Mouse (Mus musculus) adrenal gland, adult 10 weeks (tissue): Measurements from ENCODE around the gene Ifna16. TPM values are rescaled to one million over a fixed set of nuclear protein-coding genes. Genes with fewer than 3 reads are reported as not detected.

Source experiments
- polyA plus RNA-seq: library from polyadenylated mRNA; stranded (reverse); fragments of 350-450 nt; fragmentation: Illumina TruSeq; extraction: RNeasy Lipid Tissue Mini Kit (QIAGEN cat#74804); gene quantifications from one replicate; pipeline ENCODE4 v1.2.3, GENCODE M21; 2014; ENCODE audit warnings: low read depth, low replicate concordance

Ifna16 gene
- polyA plus RNA-seq, result not detected

DNA sequence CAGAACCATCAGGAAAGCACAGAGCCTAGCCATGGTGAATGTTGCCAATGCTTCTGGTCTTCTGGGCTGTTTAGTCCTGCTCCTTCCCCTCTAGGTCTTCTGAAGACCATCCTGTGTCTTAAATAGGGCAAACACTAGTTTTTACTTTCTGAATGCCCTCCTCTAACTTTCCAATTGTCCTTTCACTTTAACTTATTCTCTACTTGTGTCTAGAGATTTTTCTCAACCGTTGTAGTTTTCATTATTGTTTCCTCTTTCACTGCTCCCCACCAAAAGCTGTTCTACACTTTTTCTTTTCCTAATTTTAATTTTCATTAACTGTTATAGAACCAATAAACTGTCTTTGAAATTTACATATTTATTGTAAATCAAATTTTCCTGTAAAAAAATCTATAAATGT is at the start of gene Ifna16:
Gene Ifna16, minus strand, starts transcription at position 101 of the 400 bp plus-strand sequence.

GRCm38 (mm10) chr4:88721791-88722721 is 45.3 kb upstream of the Ifna16 start, which contains the start of the genes Gm26566 and Klhl9:
Gm26566 (plus strand) TSS chr4:88721805.
Klhl9 (minus strand) TSS chr4:88722465.

DNA sequence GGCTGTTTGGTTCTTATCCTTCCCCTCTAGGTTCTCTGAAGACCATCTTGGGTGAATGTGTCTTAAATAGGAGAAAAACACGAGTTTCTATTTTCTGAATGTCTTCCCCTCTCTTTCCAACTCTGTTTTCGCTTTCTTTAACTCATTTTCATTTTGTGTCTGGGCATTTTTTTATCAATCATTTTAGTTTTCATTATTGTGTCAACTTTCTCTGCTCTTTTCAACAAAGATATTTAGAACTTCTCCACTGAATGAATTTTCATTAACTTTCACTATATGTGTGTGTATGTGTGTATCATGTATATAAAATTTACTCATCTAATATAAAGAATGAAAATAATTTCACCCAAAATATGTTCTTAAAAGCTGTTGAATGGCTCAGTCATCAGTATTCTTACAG is 14.5 kb upstream of the Ifna16 start, which contains the start of gene Ifnab:
Gene Ifnab, minus strand, starts transcription at position 101 of the 400 bp plus-strand sequence.

DNA sequence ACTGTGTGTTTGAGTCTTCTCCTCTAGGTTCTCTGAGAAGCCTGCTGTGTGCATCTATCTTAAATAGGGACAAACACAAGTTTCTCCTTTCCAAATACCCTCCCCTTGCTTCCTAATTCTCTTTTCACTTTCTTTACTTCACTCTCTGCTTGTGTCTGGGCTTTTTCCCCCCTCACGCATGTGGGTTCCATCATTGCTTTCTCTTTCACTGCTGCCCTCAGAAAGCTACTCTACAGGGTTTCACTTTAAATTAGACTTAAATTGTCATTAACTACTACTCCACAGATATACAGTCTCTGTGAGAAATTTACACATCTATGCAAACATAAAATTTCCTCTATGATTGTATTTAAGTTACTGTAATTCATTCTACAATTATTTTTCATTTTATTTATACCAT is 7.1 kb upstream of the Ifna16 start, which contains the start of gene Ifna2:
Gene Ifna2, minus strand, starts transcription at position 101 of the 400 bp plus-strand sequence.

DNA sequence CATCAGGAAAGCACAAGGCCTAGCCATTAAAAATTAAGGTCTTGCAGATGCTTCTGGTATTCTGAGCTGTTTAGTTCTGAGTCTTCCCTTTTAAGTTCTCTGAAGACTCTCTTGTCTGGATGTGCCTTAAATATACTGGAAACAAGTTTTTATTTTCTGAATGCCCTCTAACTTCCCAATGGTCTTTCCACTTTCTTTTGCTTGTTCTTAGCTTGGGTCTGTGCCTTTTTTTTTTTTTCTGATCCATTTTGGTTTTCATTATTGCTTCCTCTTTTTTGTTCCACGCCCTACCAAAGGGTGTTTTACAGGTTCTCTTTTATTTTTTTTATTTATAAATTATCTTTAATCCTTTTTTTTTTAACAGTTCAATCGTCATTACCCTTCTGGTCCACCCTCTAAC is 32.4 kb downstream of the Ifna16 start, which contains the start of gene Ifna13:
Gene Ifna13, minus strand, starts transcription at position 101 of the 400 bp plus-strand sequence.

DNA sequence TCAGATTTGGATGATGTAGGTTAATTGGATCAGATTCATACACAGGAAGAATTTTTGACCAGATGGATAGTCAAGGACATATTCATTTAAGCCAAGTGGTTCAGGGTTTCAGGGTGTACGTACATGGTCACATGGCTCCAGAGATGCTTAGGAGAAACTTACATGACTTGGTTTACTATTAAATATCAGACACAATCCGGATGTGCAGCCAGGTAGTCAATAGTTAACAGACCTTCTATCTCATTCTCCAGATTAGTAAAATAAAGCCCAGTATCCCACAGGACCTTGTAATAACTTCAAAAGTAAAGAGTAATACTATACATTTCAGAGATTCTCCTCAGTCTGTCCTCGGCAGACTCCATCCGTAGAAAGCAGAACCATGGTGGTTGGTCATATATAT is 42.4 kb downstream of the Ifna16 start, which contains the start of gene C87499:
Gene C87499, minus strand, starts transcription at position 101 of the 400 bp plus-strand sequence.

Other genes starting within 250 kb of the Ifna16 start
- 15.3 TPM for gene Hacd4, start 238.0 kb downstream of the Ifna16 start, polyA plus RNA-seq
- not detected for gene Ifnb1, start 154.2 kb downstream of the Ifna16 start, polyA plus RNA-seq
- not detected for gene Ifna15, start 118.7 kb downstream of the Ifna16 start, polyA plus RNA-seq
- not detected for gene Ifna14, start 105.1 kb downstream of the Ifna16 start, polyA plus RNA-seq
- gene Ifna9, start 84.5 kb downstream of the Ifna16 start, polyA plus RNA-seq, result not detected
- not detected for gene Ifna12, start 73.5 kb downstream of the Ifna16 start, polyA plus RNA-seq
- not detected for gene C87499, start 42.5 kb downstream of the Ifna16 start, polyA plus RNA-seq
- gene Ifna13, start 32.5 kb downstream of the Ifna16 start, polyA plus RNA-seq, result not detected
- not detected for gene Ifna2, start 7.0 kb upstream of the Ifna16 start, polyA plus RNA-seq
- gene Ifnab, start 14.4 kb upstream of the Ifna16 start, polyA plus RNA-seq, result not detected
- gene Gm26566, start 44.9 kb upstream of the Ifna16 start, polyA plus RNA-seq, result not detected
- gene Klhl9, start 45.5 kb upstream of the Ifna16 start, polyA plus RNA-seq, result 192 TPM
- not detected for gene Gm13271, start 77.9 kb upstream of the Ifna16 start, polyA plus RNA-seq
- not detected for gene Gm13283, start 83.2 kb upstream of the Ifna16 start, polyA plus RNA-seq
- gene Gm13290, start 96.9 kb upstream of the Ifna16 start, polyA plus RNA-seq, result not detected
- gene Gm13289, start 100.0 kb upstream of the Ifna16 start, polyA plus RNA-seq, result not detected
- not detected for gene Gm13272, start 102.9 kb upstream of the Ifna16 start, polyA plus RNA-seq
- not detected for gene Ifnz, start 105.2 kb upstream of the Ifna16 start, polyA plus RNA-seq
- not detected for gene Gm13276, start 108.8 kb upstream of the Ifna16 start, polyA plus RNA-seq
- gene Gm13277, start 111.7 kb upstream of the Ifna16 start, polyA plus RNA-seq, result not detected
- not detected for gene Gm13278, start 114.6 kb upstream of the Ifna16 start, polyA plus RNA-seq
- not detected for gene Gm13275, start 117.6 kb upstream of the Ifna16 start, polyA plus RNA-seq
- not detected for gene Gm13279, start 120.5 kb upstream of the Ifna16 start, polyA plus RNA-seq
- not detected for gene Gm13285, start 122.7 kb upstream of the Ifna16 start, polyA plus RNA-seq
- not detected for gene Gm13287, start 126.3 kb upstream of the Ifna16 start, polyA plus RNA-seq
- not detected for gene Gm13288, start 128.6 kb upstream of the Ifna16 start, polyA plus RNA-seq
- not detected for gene Ifna7, start 139.3 kb upstream of the Ifna16 start, polyA plus RNA-seq
- gene Ifna11, start 143.0 kb upstream of the Ifna16 start, polyA plus RNA-seq, result not detected
- not detected for gene Ifna6, start 150.5 kb upstream of the Ifna16 start, polyA plus RNA-seq
- not detected for gene Ifna5, start 158.6 kb upstream of the Ifna16 start, polyA plus RNA-seq
- gene Ifna4, start 164.9 kb upstream of the Ifna16 start, polyA plus RNA-seq, result not detected
- gene Ifna1, start 173.2 kb upstream of the Ifna16 start, polyA plus RNA-seq, result not detected
- not detected for gene Ifne, start 203.3 kb upstream of the Ifna16 start, polyA plus RNA-seq